Mouse (Mus musculus): Measurements from ENCODE around the gene Egfl8.

The Egfl8 gene

GRCm38 (mm10) chr17:34569919-34570318 lies 45.9 kb downstream of the Egfl8 start:
- DNase-seq: no peak

GRCm38 (mm10) chr17:34568421-34568820 lies 47.4 kb downstream of the Egfl8 start:
- DNase-seq: no peak

GRCm38 (mm10) chr17:34567311-34567710 lies 48.5 kb downstream of the Egfl8 start:
- no peak for DNase-seq

- no peak for DNase-seq
Observed at GRCm38 (mm10) chr17:34564796-34565195, 51.0 kb downstream of the Egfl8 start.

GRCm38 (mm10) chr17:34564003-34564421 lies 51.8 kb downstream of the Egfl8 start, which contains the start of gene Notch4:
Notch4 (plus strand) TSS chr17:34564268.
- no peak for DNase-seq

- DNase-seq: no peak
Observed at GRCm38 (mm10) chr17:34563354-34563753, 52.4 kb downstream of the Egfl8 start.

Data from right cerebral cortex, adult 18-20 months (tissue).